In the genomic region with DNA sequence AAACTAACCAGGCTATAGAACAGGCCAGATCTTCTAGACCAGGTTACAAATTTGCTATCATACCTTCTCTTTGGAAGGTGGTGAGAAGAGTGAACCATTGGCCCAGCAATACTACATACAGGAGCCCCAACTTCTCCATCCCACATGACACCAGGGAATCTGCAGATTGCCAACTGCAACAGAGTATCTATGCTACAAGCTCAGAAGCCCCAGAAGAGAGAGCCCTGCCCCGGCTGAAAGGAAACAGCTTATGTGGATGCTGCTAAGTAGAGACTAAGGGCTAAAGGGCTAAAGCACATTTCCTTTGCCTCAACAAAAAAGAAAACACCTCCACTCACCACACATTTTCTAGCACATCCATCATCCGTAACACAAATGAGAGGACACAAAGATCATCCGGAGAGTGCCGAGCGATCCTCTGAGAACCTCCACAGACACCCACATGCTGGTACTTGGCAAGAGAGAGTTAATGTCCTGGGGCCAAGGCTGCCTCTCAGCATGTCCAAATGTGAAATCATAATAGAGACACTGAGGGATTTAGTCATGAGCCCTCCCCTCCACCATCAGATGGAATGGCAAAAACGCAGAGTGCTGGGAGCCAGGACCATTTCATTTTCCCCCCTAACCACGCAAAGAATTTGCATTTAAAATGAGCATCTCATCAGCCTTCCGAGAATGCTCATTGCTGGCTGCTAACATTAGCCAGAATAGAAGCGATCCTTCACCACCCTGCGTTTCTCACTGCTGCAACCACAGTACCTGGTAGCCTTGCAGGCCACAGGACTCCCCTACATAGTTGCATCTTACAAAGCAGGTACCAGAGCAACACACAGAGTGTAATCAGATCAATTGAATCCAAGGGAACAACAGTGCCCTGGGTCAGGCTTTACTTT, we compare ENCODE assay signal across 8 mouse cellular contexts. TPM values are rescaled to one million over a fixed set of nuclear protein-coding genes. Genes with fewer than 3 reads are reported as not detected.
A peak's percentile ranks its signal among the peaks of the same experiment; 100 is the strongest.
DNase-seq lines count a peak whose midpoint lies in the region; ATAC-seq lines count a peak whose summit lies in the region.

No protein-coding gene starts in this region.

- DNase-seq in frontal cortex, postnatal 10 days (ENCODE audit: low spot score in 2 of 2): no peak
- peak; percentile 63 for DNase-seq in brain, adult 2 months (ENCODE audit: low read depth, low spot score)
- DNase-seq in yolk sac, embryonic 10.5 days (ENCODE audit: low spot score): no peak
- no peak for DNase-seq in adrenal gland, postnatal 10 days
- DNase-seq in thymus, postnatal 4 days: no peak

- H3K4me3 ChIP-seq in forebrain, embryonic 15.5 days: no peak overlapping the region
- H3K4me3 ChIP-seq in limb, embryonic 13.5 days: no peak overlapping the region

- peaks cover 18% of the 10 kb centered on the region for H3K4me1 ChIP-seq in forebrain, embryonic 15.5 days
- H3K4me1 ChIP-seq in limb, embryonic 13.5 days: peaks cover 23% of the 10 kb centered on the region

- peak; percentile 79 for ATAC-seq in frontal cortex, adult (ENCODE audit: low TSS enrichment)
- ATAC-seq in forebrain, embryonic 15.5 days (replicated peaks): 0 out of 2 replicates have a peak, but pooled peaks have one; percentile 32
- ATAC-seq in limb, embryonic 13.5 days (ENCODE audit: low FRiP score, low read depth): no peak

- 0 out of 2 replicates have a peak overlapping the region, but pooled peaks have one; percentile 11 for H3K4me2 ChIP-seq in forebrain, embryonic 15.5 days (replicated peaks)
- no peak overlapping the region; the same call in 1 of the 2 replicates for H3K4me2 ChIP-seq in limb, embryonic 13.5 days (replicated peaks)

- H3K36me3 ChIP-seq in forebrain, embryonic 15.5 days: no peaks in the 10 kb centered on the region
- H3K36me3 ChIP-seq in limb, embryonic 13.5 days: no peaks in the 10 kb centered on the region

- peak overlapping the region; percentile 28 for H3K27ac ChIP-seq in forebrain, embryonic 15.5 days (replicated peaks)
- peak overlapping the region; percentile 15; the same call in 1 of the 2 replicates for H3K27ac ChIP-seq in limb, embryonic 13.5 days

- no peaks in the 10 kb centered on the region for H3K9me3 ChIP-seq in forebrain, embryonic 15.5 days
- no peaks in the 10 kb centered on the region for H3K9me3 ChIP-seq in limb, embryonic 13.5 days

- H3K27me3 ChIP-seq in forebrain, embryonic 15.5 days: no peaks in the 10 kb centered on the region
- H3K27me3 ChIP-seq in limb, embryonic 13.5 days: no peaks in the 10 kb centered on the region

- no peak overlapping the region; the same call in 1 of the 2 replicates for H3K9ac ChIP-seq in forebrain, embryonic 15.5 days (replicated peaks)
- H3K9ac ChIP-seq in limb, embryonic 13.5 days: no peak overlapping the region

- 17% methylated on average over 10 of the region's 10 CpGs for WGBS in forebrain, embryonic 15.5 days
- 59% methylated on average over 10 of the region's 10 CpGs for WGBS in limb, embryonic 13.5 days

RNA-seq across cellular contexts. Expression of a gene that starts 13.5 kb away (rescaled TPM):
- polyA plus RNA-seq in forebrain, embryonic 15.5 days (2015; fragmentation: Nextera tagmentation; extraction: Ambion mirVana): 17.5 and 17.9 TPM in 2 replicates
- 44.5 and 47.6 TPM in 2 replicates for polyA plus RNA-seq in limb, embryonic 13.5 days (2015; fragmentation: Nextera tagmentation; extraction: Ambion mirVana)
- total RNA-seq in adrenal gland, postnatal 10 days (2021): 10 to 100 TPM; 22.6 to 40.1 TPM
